Mouse (Mus musculus): ENCODE results near the gene Gm5741. TPM values are rescaled to one million over a fixed set of nuclear protein-coding genes. Genes with fewer than 3 reads are reported as not detected.

The Gm5741 gene
- polyA plus RNA-seq, 1 experiment from 2014 or later, result not detected

Small RNAs within 50 kb of the gene (microRNA-seq; reads per million reads assigned to microRNA genes)
- gene Gm23388 (3.1 reads per million, percentile 6 among the genes with 10 or more reads in this experiment), gene Mir7070 (not detected)

Other genes with a start within 250 kb of the Gm5741 start
- gene Dand5, start 245.2 kb downstream of the Gm5741 start, polyA plus RNA-seq (2014; fragmentation: Nextera tagmentation; extraction: Ambion mirVana), result 4.7 and 7.3 TPM in 2 replicates
- gene Gadd45gip1, start 236.5 kb downstream of the Gm5741 start, polyA plus RNA-seq (2014; fragmentation: Nextera tagmentation; extraction: Ambion mirVana), result 38.6 and 38.7 TPM in 2 replicates
- gene Rad23a, start 227.3 kb downstream of the Gm5741 start, polyA plus RNA-seq (2014; fragmentation: Nextera tagmentation; extraction: Ambion mirVana), result 101 TPM in 2 replicates
- gene Calr, start 221.0 kb downstream of the Gm5741 start, polyA plus RNA-seq (2014; fragmentation: Nextera tagmentation; extraction: Ambion mirVana), result 870 and 925 TPM in 2 replicates
- gene Farsa, start 211.0 kb downstream of the Gm5741 start, polyA plus RNA-seq (2014; fragmentation: Nextera tagmentation; extraction: Ambion mirVana), result 95.7 and 104 TPM in 2 replicates
- 50.5 and 56.9 TPM in 2 replicates for gene Syce2, start 195.9 kb downstream of the Gm5741 start, polyA plus RNA-seq (2014; fragmentation: Nextera tagmentation; extraction: Ambion mirVana)
- 31.5 and 33.7 TPM in 2 replicates for gene Gcdh, start 174.1 kb downstream of the Gm5741 start, polyA plus RNA-seq (2014; fragmentation: Nextera tagmentation; extraction: Ambion mirVana)
- gene Klf1, start 166.1 kb downstream of the Gm5741 start, polyA plus RNA-seq (2014; fragmentation: Nextera tagmentation; extraction: Ambion mirVana), result 11.8 and 12.9 TPM in 2 replicates
- gene Dnase2a, start 159.4 kb downstream of the Gm5741 start, polyA plus RNA-seq (2014; fragmentation: Nextera tagmentation; extraction: Ambion mirVana), result 4.0 and 4.9 TPM in 2 replicates
- 13.8 and 14.6 TPM in 2 replicates for gene Mast1, start 130.6 kb downstream of the Gm5741 start, polyA plus RNA-seq (2014; fragmentation: Nextera tagmentation; extraction: Ambion mirVana)
- gene Rtbdn, start 121.0 kb downstream of the Gm5741 start, polyA plus RNA-seq (2014; fragmentation: Nextera tagmentation; extraction: Ambion mirVana), result 0.25 TPM in 1 of 2 replicates, not detected in the other
- gene Gm49661, start 98.5 kb downstream of the Gm5741 start, polyA plus RNA-seq (2014; fragmentation: Nextera tagmentation; extraction: Ambion mirVana), result not detected in 2 replicates
- gene Prdx2, start 98.4 kb downstream of the Gm5741 start, polyA plus RNA-seq (2014; fragmentation: Nextera tagmentation; extraction: Ambion mirVana), result 1,335 and 1,358 TPM in 2 replicates
- gene Rnaseh2a, start 98.2 kb downstream of the Gm5741 start, polyA plus RNA-seq (2014; fragmentation: Nextera tagmentation; extraction: Ambion mirVana), result 92.9 and 116 TPM in 2 replicates
- 6.2 and 6.9 TPM in 2 replicates for gene Junb, start 89.3 kb downstream of the Gm5741 start, polyA plus RNA-seq (2014; fragmentation: Nextera tagmentation; extraction: Ambion mirVana)
- 10.5 and 12.9 TPM in 2 replicates for gene Hook2, start 77.4 kb downstream of the Gm5741 start, polyA plus RNA-seq (2014; fragmentation: Nextera tagmentation; extraction: Ambion mirVana)
- not detected in 2 replicates for gene Best2, start 53.5 kb downstream of the Gm5741 start, polyA plus RNA-seq (2014; fragmentation: Nextera tagmentation; extraction: Ambion mirVana)
- 129 and 130 TPM in 2 replicates for gene Asna1, start 42.7 kb downstream of the Gm5741 start, polyA plus RNA-seq (2014; fragmentation: Nextera tagmentation; extraction: Ambion mirVana)
- 158 and 170 TPM in 2 replicates for gene Trir, start 41.2 kb downstream of the Gm5741 start, polyA plus RNA-seq (2014; fragmentation: Nextera tagmentation; extraction: Ambion mirVana)
- gene Tnpo2, start 31.1 kb downstream of the Gm5741 start, polyA plus RNA-seq (2014; fragmentation: Nextera tagmentation; extraction: Ambion mirVana), result 16.3 and 19.7 TPM in 2 replicates
- 25.0 and 25.8 TPM in 2 replicates for gene Fbxw9, start 7.9 kb downstream of the Gm5741 start, polyA plus RNA-seq (2014; fragmentation: Nextera tagmentation; extraction: Ambion mirVana)
- gene Dhps, start 3.8 kb upstream of the Gm5741 start, polyA plus RNA-seq (2014; fragmentation: Nextera tagmentation; extraction: Ambion mirVana), result 70.3 and 73.8 TPM in 2 replicates
- 117 and 119 TPM in 2 replicates for gene Wdr83os, start 12.8 kb upstream of the Gm5741 start, polyA plus RNA-seq (2014; fragmentation: Nextera tagmentation; extraction: Ambion mirVana)
- gene Wdr83, start 13.3 kb upstream of the Gm5741 start, polyA plus RNA-seq (2014; fragmentation: Nextera tagmentation; extraction: Ambion mirVana), result 52.6 and 60.6 TPM in 2 replicates
- gene Man2b1, start 15.3 kb upstream of the Gm5741 start, polyA plus RNA-seq (2014; fragmentation: Nextera tagmentation; extraction: Ambion mirVana), result 14.4 and 17.4 TPM in 2 replicates
- gene Zfp791, start 55.1 kb upstream of the Gm5741 start, polyA plus RNA-seq (2014; fragmentation: Nextera tagmentation; extraction: Ambion mirVana), result 1.2 and 1.7 TPM in 2 replicates
- not detected in 2 replicates for gene Cks1brt, start 83.9 kb upstream of the Gm5741 start, polyA plus RNA-seq (2014; fragmentation: Nextera tagmentation; extraction: Ambion mirVana)
- not detected in 2 replicates for gene Olfr371, start 158.0 kb upstream of the Gm5741 start, polyA plus RNA-seq (2014; fragmentation: Nextera tagmentation; extraction: Ambion mirVana)
- 125 and 130 TPM in 2 replicates for gene Orc6, start 231.7 kb upstream of the Gm5741 start, polyA plus RNA-seq (2014; fragmentation: Nextera tagmentation; extraction: Ambion mirVana)
- gene Vps35, start 231.8 kb upstream of the Gm5741 start, polyA plus RNA-seq (2014; fragmentation: Nextera tagmentation; extraction: Ambion mirVana), result 176 and 184 TPM in 2 replicates